Mouse (Mus musculus) lung, postnatal 0 days (tissue): ENCODE measurements at regions not wholly inside any gene's neighbourhood (a gene's known extent, or its start where the extent isn't known, plus 50 kb on each side); places are given as distances from the start of the nearest gene placed in this dataset.

ENCODE experiments used
- ATAC-seq: fragments of 200-750 bp; cut with Nextera tagmentation; 2 replicates; pipeline ENCODE4 v1.8.0; 2017; ENCODE audit warnings: moderate library complexity
- DNase-seq: peaks from one replicate; pipeline ENCODE4 v3.0.0-alpha.2; 2016; ENCODE audit warnings: low spot score
- H3K27ac ChIP-seq: fragments of 300-500 bp; sonication (generic); 2 replicates; pipeline ENCODE4 v1.5.1; 2014; ENCODE audit warnings: antibody characterized with exemption, mild to moderate bottlenecking, low read length, mixed read lengths
- H3K27me3 ChIP-seq: fragments of 300-500 bp; sonication (generic); replicated peaks from 2 replicates; pipeline ENCODE4 v1.6.1; 2014; ENCODE audit warnings: low read length, mixed read lengths; ENCODE audit not compliant: insufficient read depth
- H3K36me3 ChIP-seq: fragments of 300-500 bp; sonication (generic); 2 replicates; pipeline ENCODE4 v1.6.1; 2014; ENCODE audit warnings: low read length, mixed read lengths; ENCODE audit not compliant: insufficient read depth
- H3K4me1 ChIP-seq: fragments of 300-500 bp; sonication (generic); 2 replicates; pipeline ENCODE4 v1.6.1; 2014; ENCODE audit warnings: antibody characterized with exemption, low read depth, low read length, mixed read lengths; ENCODE audit not compliant: insufficient read depth
- H3K4me2 ChIP-seq: fragments of 300-500 bp; sonication (generic); replicated peaks from 2 replicates; pipeline ENCODE4 v1.6.1; 2014; ENCODE audit warnings: low read depth, mild to moderate bottlenecking, low read length, moderate library complexity, mixed read lengths
- H3K4me3 ChIP-seq: fragments of 300-500 bp; sonication (generic); 2 replicates; pipeline ENCODE4 v1.5.1; 2014; ENCODE audit warnings: low read depth, low read length
- H3K9ac ChIP-seq: fragments of 300-500 bp; sonication (generic); replicated peaks from 2 replicates; pipeline ENCODE4 v1.6.1; 2014; ENCODE audit warnings: low read depth, mild to moderate bottlenecking
- H3K9me3 ChIP-seq: fragments of 300-500 bp; sonication (generic); 2 replicates; pipeline ENCODE4 v1.6.1; 2016; ENCODE audit warnings: low read length, mixed read lengths
- CTCF ChIP-seq: IDR thresholded peaks from 2 replicates; pipeline ENCODE4 v1.5.1; 2016; ENCODE audit warnings: antibody characterized with exemption, mild to moderate bottlenecking
- EP300 ChIP-seq: IDR thresholded peaks from 2 replicates; pipeline ENCODE4 v1.6.1; 2016; ENCODE audit warnings: antibody characterized with exemption, mild to moderate bottlenecking, control low read depth
- WGBS: fragments of 180-500 bp; shearing (Covaris S2); extraction: QIAGEN DNeasy Blood & Tissue Kit; methylation state at CpG from one replicate; pipeline ENCODE4 v1.1.7; 2014; 5-methylcytosine and 5-hydroxymethylcytosine counted together

- Histone ChIP-seq H3K4me1 (no peaks in the 10 kb centered on the region), H3K4me3 (no peak overlapping the region), H3K4me2 (no peak overlapping the region), H3K36me3 (no peaks in the 10 kb centered on the region), H3K27ac (no peak overlapping the region), H3K9me3 (no peaks in the 10 kb centered on the region), H3K9ac (no peak overlapping the region), H3K27me3 (no peaks in the 10 kb centered on the region)
- 38% methylated on average over 5 of the region's 5 CpGs for WGBS
- TF ChIP-seq EP300 (no peak), CTCF (no peak)
- peak; percentile 29 for DNase-seq
- no peak for ATAC-seq
Observed at GRCm38 (mm10) chr12:16391630-16392269, 219.0 kb downstream of the Lpin1 start.

- no peak overlapping the region for H3K27ac ChIP-seq
- no peak overlapping the region for H3K4me2 ChIP-seq
- DNase-seq (no peak), ATAC-seq (no peak)
- TF ChIP-seq CTCF (no peak), EP300 (no peak)
- H3K4me3 ChIP-seq: no peak overlapping the region
- H3K9me3 ChIP-seq: no peaks in the 10 kb centered on the region
- no peaks in the 10 kb centered on the region for H3K4me1 ChIP-seq
- no peaks in the 10 kb centered on the region for H3K27me3 ChIP-seq
- H3K36me3 ChIP-seq: no peaks in the 10 kb centered on the region
- H3K9ac ChIP-seq: no peak overlapping the region
- 78% methylated on average over 5 of the region's 5 CpGs for WGBS
Observed at GRCm38 (mm10) chr12:16391163-16391562, 219.6 kb downstream of the Lpin1 start.

- H3K9ac ChIP-seq: no peak overlapping the region
- no peaks in the 10 kb centered on the region for H3K36me3 ChIP-seq
- H3K27me3 ChIP-seq: no peaks in the 10 kb centered on the region
- H3K9me3 ChIP-seq: no peaks in the 10 kb centered on the region
- 64% methylated on average over 4 of the region's 4 CpGs for WGBS
- H3K4me1 ChIP-seq: no peaks in the 10 kb centered on the region
- H3K4me2 ChIP-seq: no peak overlapping the region
- no peak for DNase-seq
- TF ChIP-seq EP300 (no peak), CTCF (no peak)
- no peak overlapping the region for H3K4me3 ChIP-seq
- no peak for ATAC-seq
- H3K27ac ChIP-seq: no peak overlapping the region
Observed at GRCm38 (mm10) chr12:16387035-16387434, 223.7 kb downstream of the Lpin1 start.

- Histone ChIP-seq H3K36me3 (no peaks in the 10 kb centered on the region), H3K9ac (no peak overlapping the region), H3K9me3 (no peaks in the 10 kb centered on the region), H3K4me1 (no peaks in the 10 kb centered on the region), H3K27me3 (no peaks in the 10 kb centered on the region), H3K4me2 (no peak overlapping the region), H3K4me3 (no peak overlapping the region), H3K27ac (no peak overlapping the region)
- 70% methylated on average over 1 of the region's 1 CpGs for WGBS
- no peak for DNase-seq
- TF ChIP-seq EP300 (no peak), CTCF (no peak)
- no peak for ATAC-seq
Observed at GRCm38 (mm10) chr12:16384396-16384795, 226.4 kb downstream of the Lpin1 start.

- H3K4me2 ChIP-seq: no peak overlapping the region
- WGBS: 34% methylated on average over 15 of the region's 15 CpGs
- no peak overlapping the region for H3K9ac ChIP-seq
- no peaks in the 10 kb centered on the region for H3K4me1 ChIP-seq
- H3K27ac ChIP-seq: no peak overlapping the region
- ATAC-seq: no peak
- H3K27me3 ChIP-seq: no peaks in the 10 kb centered on the region
- no peaks in the 10 kb centered on the region for H3K9me3 ChIP-seq
- DNase-seq: peak; percentile 27
- H3K4me3 ChIP-seq: no peak overlapping the region
- TF ChIP-seq EP300 (no peak), CTCF (no peak)
- no peaks in the 10 kb centered on the region for H3K36me3 ChIP-seq
Observed at GRCm38 (mm10) chr12:16383499-16383935, 227.2 kb downstream of the Lpin1 start.

GRCm38 (mm10) chr12:16382417-16382988 lies 228.3 kb downstream of the Lpin1 start:
- no peak overlapping the region for H3K9ac ChIP-seq
- H3K27ac ChIP-seq: no peak overlapping the region
- H3K9me3 ChIP-seq: no peaks in the 10 kb centered on the region
- no peaks in the 10 kb centered on the region for H3K4me1 ChIP-seq
- no peak for ATAC-seq
- H3K36me3 ChIP-seq: no peaks in the 10 kb centered on the region
- H3K27me3 ChIP-seq: no peaks in the 10 kb centered on the region
- TF ChIP-seq CTCF: no peak
- no peak for TF ChIP-seq EP300
- no peak overlapping the region for H3K4me3 ChIP-seq
- WGBS: 84% methylated on average over 11 of the region's 11 CpGs
- no peak for DNase-seq
- H3K4me2 ChIP-seq: no peak overlapping the region
